Mouse (Mus musculus) stomach, embryonic 15.5 days (tissue): ENCODE results near the gene Fam19a2. TPM values are rescaled to one million over a fixed set of nuclear protein-coding genes. Genes with fewer than 3 reads are reported as not detected.

Experiments used
- ATAC-seq: fragments of 200-750 bp; cut with Nextera tagmentation; 2 replicates; pipeline ENCODE4 v1.8.0; 2017; ENCODE audit warnings: low read depth, moderate number of reproducible peaks, moderate TSS enrichment; ENCODE audit not compliant: insufficient read depth, low FRiP score
- H3K27ac ChIP-seq: fragments of 300-500 bp; sonication (generic); 2 replicates; pipeline ENCODE4 v1.5.1; 2015; ENCODE audit warnings: mild to moderate bottlenecking, inconsistent platforms
- H3K27me3 ChIP-seq: fragments of 300-500 bp; sonication (generic); replicated peaks from 2 replicates; pipeline ENCODE4 v1.6.1; 2015; ENCODE audit warnings: inconsistent platforms
- H3K36me3 ChIP-seq: fragments of 300-500 bp; sonication (generic); 2 replicates; pipeline ENCODE4 v1.6.1; 2015; ENCODE audit warnings: inconsistent platforms
- H3K4me1 ChIP-seq: fragments of 300-500 bp; sonication (generic); 2 replicates; pipeline ENCODE4 v1.6.1; 2015; ENCODE audit warnings: inconsistent platforms
- H3K4me2 ChIP-seq: fragments of 300-500 bp; sonication (generic); 2 replicates; pipeline ENCODE4 v1.6.1; 2015; ENCODE audit warnings: mild to moderate bottlenecking, inconsistent platforms
- H3K4me3 ChIP-seq: fragments of 300-500 bp; sonication (generic); replicated peaks from 2 replicates; pipeline ENCODE4 v1.5.1; 2015; ENCODE audit warnings: inconsistent platforms
- H3K9ac ChIP-seq: fragments of 300-500 bp; sonication (generic); 2 replicates; pipeline ENCODE4 v1.6.1; 2015; ENCODE audit warnings: inconsistent platforms
- H3K9me3 ChIP-seq: fragments of 300-500 bp; sonication (generic); 2 replicates; pipeline ENCODE4 v1.6.1; 2016; ENCODE audit warnings: inconsistent platforms
- WGBS: fragments of 180-500 bp; shearing (Covaris S2); methylation state at CpG from one replicate; pipeline ENCODE4 v1.1.7; 2015; 5-methylcytosine and 5-hydroxymethylcytosine counted together
- polyA plus RNA-seq: library from polyadenylated mRNA; unstranded; fragments of >200 nt; fragmentation: Nextera tagmentation; extraction: Ambion mirVana; gene quantifications from 2 replicates; pipeline ENCODE4 v1.2.1, GENCODE M21; 2015

The Fam19a2 gene
- polyA plus RNA-seq, 1 experiment from 2014 or later: 4.6 TPM

DNA sequence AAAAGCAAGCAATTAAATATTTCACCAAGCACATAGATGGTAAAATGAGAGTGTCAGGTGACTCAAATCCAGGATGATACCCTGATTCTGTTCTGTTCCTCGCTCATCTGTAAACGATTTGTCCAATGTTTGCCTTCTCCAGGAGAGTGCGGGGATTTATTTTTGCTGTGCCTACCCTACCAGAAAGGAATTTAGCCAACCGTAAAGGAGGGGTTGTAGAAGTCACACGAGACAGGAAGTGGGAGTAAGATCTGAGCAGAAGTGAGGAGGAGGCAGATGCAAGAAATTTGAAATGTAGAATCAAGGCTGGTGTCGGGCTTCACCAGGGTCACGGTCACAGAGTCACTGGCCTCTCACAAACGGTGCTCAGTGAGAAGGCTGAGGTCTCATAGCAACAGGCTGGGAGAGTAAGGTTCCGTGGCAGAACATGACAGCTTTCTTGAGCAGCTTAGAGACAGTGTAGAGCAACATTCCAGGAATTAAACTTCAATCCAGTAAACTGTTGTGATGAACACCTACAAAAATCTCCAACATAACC, 419.0 kb downstream of the Fam19a2 start:
- no peak for ATAC-seq
- H3K4me2 ChIP-seq: no peak overlapping the region
- H3K4me1 ChIP-seq: no peaks in the 10 kb centered on the region

DNA sequence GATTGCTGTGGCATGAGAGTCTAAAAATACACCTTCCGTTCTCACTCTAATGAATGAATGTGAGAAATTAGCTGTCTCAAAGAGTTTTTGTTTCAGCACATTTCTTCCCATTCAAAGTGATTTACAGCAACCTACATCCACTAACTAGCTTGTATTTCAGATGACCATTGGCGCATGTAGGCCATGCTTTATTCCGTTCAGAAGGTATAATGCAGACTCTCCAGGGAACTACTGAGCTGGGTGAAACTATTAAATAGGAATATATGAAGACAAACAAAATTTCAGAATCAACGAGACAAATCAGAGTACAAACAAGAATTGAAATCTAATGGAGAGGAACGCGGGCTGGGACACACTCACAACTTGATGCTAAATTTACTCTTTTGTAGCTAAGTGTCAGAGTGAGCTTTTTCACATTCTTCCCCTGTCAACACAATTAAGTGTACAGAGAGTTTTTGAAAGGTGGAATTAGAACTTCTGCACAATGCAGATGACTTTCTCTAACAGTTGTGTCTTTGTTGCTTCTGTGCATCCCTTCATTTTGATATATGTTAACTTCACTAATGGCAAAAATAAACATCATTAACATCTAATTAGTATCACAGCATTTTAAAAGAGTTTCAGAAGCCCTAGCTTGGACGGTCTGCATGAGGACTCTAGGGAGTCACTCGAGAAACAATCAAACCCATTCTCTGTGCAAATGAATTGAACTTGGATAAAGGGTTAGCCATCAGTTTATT, 428.6 kb downstream of the Fam19a2 start:
- no peaks in the 10 kb centered on the region for H3K27me3 ChIP-seq
- no peaks in the 10 kb centered on the region for H3K36me3 ChIP-seq
- H3K9me3 ChIP-seq: no peaks in the 10 kb centered on the region
- ATAC-seq: no peak
- H3K4me1 ChIP-seq: no peaks in the 10 kb centered on the region
- no peak overlapping the region for H3K4me3 ChIP-seq
- 80% methylated on average over 8 of the region's 8 CpGs for WGBS
- no peak overlapping the region for H3K27ac ChIP-seq
- no peak overlapping the region for H3K4me2 ChIP-seq
- no peak overlapping the region for H3K9ac ChIP-seq

More for the DNA sequence above, 419.0 kb downstream of the Fam19a2 start:
- Histone ChIP-seq H3K27ac (no peak overlapping the region), H3K4me3 (no peak overlapping the region), H3K9ac (no peak overlapping the region), H3K36me3 (no peaks in the 10 kb centered on the region), H3K9me3 (no peaks in the 10 kb centered on the region), H3K27me3 (no peaks in the 10 kb centered on the region)
- 55% methylated on average over 9 of the region's 9 CpGs for WGBS

DNA sequence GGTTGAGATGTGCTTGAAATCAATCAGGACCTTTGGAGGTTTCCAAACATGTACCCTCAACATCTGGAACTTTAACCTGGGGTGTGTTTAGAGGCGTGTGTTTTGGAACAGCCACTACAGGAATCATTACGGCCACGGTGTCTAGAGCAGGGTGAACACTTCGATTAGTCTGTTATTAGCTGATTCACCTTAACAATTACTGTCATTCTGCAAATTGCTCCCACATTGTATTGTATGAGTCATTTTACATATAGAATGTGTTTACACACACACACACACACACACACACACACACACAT, 429.1 kb downstream of the Fam19a2 start:
- no peak overlapping the region for H3K9ac ChIP-seq
- no peaks in the 10 kb centered on the region for H3K4me1 ChIP-seq
- no peak for ATAC-seq
- H3K4me3 ChIP-seq: no peak overlapping the region
- H3K27ac ChIP-seq: no peak overlapping the region
- no peak overlapping the region for H3K4me2 ChIP-seq
- WGBS: 92% methylated on average over 4 of the region's 4 CpGs
- H3K27me3 ChIP-seq: no peaks in the 10 kb centered on the region
- no peaks in the 10 kb centered on the region for H3K36me3 ChIP-seq
- H3K9me3 ChIP-seq: no peaks in the 10 kb centered on the region

DNA sequence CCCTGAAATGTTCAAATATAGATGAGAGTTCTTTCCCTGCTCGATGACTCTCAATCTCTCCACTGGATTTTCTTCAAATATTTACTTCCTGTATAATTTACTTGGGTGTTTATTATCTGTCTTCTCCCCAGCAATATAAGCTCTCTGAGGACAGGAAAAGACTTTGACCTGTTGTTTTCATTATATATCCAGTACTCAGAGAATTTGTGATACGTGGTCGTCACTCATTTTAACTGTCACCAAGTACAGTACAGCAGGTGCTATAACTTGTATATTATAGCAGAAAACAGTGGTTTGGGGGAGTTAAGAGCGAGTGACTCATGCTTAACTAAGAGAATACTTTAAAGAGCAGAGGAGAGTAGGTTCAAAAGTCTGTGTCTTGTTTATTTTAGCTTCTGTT, 438.8 kb downstream of the Fam19a2 start:
- no peaks in the 10 kb centered on the region for H3K36me3 ChIP-seq
- WGBS: 59% methylated on average over 4 of the region's 4 CpGs
- H3K27ac ChIP-seq: no peak overlapping the region
- no peaks in the 10 kb centered on the region for H3K27me3 ChIP-seq
- no peak overlapping the region for H3K4me3 ChIP-seq
- no peak for ATAC-seq
- H3K4me2 ChIP-seq: no peak overlapping the region
- no peaks in the 10 kb centered on the region for H3K4me1 ChIP-seq
- H3K9ac ChIP-seq: no peak overlapping the region
- H3K9me3 ChIP-seq: no peaks in the 10 kb centered on the region

DNA sequence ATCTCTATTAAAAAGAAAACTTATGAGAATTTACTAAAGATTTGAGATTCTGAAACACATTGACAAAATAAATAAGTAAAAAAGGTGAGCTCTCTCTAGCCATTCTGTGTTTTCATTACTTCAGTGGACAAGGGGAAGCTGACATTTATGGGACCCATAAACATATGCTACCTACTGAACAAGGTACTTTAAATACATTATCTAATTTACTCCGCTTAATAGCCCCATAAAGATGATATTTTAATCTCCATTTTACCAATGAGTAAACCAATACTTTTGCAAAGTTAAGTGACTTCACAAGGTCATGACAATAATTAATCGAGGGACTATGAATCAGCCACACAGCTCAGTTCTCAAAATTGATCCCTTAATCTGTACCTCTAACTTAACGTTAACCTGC, 443.2 kb downstream of the Fam19a2 start:
- ATAC-seq: no peak
- Histone ChIP-seq H3K9ac (no peak overlapping the region), H3K27ac (no peak overlapping the region), H3K4me2 (no peak overlapping the region), H3K4me3 (no peak overlapping the region), H3K36me3 (no peaks in the 10 kb centered on the region), H3K9me3 (no peaks in the 10 kb centered on the region), H3K27me3 (no peaks in the 10 kb centered on the region), H3K4me1 (no peaks in the 10 kb centered on the region)
- 75% methylated on average over 3 of the region's 3 CpGs for WGBS

DNA sequence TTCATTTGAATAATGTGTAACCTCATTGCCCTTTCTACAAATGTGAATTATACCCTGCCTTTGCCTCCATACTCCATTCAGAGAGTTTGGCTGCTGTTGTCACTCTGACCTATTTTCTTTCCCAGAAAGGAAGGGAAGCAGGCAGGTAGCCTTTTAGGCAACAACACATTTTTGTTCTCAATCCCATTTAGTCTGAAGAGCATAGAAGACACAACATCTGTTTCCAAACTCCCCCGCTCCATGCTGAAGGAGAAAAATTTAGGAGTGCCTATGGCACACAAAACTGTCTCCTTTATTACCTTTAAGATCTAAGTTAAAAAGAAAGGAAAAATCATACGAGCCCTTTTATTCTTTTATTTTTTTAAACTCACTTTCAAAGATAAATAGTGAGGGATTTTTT, 446.9 kb downstream of the Fam19a2 start:
- H3K4me1 ChIP-seq: no peaks in the 10 kb centered on the region
- no peak overlapping the region for H3K4me3 ChIP-seq
- WGBS: 72% methylated on average over 2 of the region's 2 CpGs
- H3K9me3 ChIP-seq: no peaks in the 10 kb centered on the region
- H3K9ac ChIP-seq: no peak overlapping the region
- no peaks in the 10 kb centered on the region for H3K27me3 ChIP-seq
- H3K27ac ChIP-seq: no peak overlapping the region
- no peak overlapping the region for H3K4me2 ChIP-seq
- ATAC-seq: no peak
- H3K36me3 ChIP-seq: no peaks in the 10 kb centered on the region

DNA sequence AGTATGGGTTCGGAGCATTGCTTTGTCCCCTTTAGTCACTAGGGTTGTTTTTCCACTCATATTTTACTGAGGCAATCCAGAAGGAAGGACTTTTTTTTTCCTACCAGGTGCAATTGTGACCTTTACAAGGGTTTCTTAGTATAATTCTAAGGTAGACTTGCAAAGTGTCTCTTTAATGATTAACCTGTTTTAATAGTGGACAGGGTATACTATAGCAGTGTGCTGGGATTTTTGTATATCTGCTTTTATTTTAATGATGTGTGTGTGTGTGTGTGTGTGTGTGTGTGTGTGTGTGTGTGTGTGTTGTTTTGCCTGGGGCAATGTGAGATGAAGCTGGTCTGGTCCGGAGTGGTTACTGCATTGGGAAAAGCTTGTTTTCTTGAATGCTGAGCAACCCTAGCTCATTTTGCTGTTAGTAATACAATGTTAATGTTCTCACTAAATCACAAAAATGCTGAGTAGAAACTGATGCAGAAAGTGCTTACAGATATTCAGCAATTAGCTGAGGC, 458.2 kb downstream of the Fam19a2 start:
- Histone ChIP-seq H3K9ac (no peak overlapping the region), H3K9me3 (no peaks in the 10 kb centered on the region), H3K36me3 (no peaks in the 10 kb centered on the region), H3K27me3 (no peaks in the 10 kb centered on the region), H3K4me1 (no peaks in the 10 kb centered on the region), H3K4me2 (no peak overlapping the region), H3K27ac (no peak overlapping the region), H3K4me3 (no peak overlapping the region)
- ATAC-seq: no peak
- WGBS: 82% methylated on average over 2 of the region's 2 CpGs

DNA sequence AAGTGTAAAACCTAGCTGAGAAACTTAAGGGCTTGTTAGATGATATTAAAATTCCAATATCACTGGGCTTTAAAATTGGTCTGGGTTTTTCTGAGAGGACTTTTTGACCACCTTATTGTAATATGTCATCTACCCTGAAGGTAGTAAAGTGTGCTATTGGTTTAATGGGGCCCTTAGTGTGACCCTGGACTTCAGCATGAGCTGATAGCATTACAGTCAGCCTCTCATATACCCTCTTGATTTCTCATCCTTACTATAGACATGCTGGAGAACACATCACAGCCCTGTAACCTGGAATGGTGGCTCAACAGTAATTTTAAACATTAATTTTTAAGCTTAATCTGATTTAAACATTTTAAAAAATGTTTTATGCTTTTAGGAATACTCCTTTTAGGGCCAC, 459.8 kb downstream of the Fam19a2 start:
- Histone ChIP-seq H3K27ac (no peak overlapping the region), H3K4me1 (no peaks in the 10 kb centered on the region), H3K4me2 (no peak overlapping the region), H3K4me3 (no peak overlapping the region), H3K9ac (no peak overlapping the region), H3K9me3 (no peaks in the 10 kb centered on the region), H3K36me3 (no peaks in the 10 kb centered on the region), H3K27me3 (no peaks in the 10 kb centered on the region)
- ATAC-seq: no peak

DNA sequence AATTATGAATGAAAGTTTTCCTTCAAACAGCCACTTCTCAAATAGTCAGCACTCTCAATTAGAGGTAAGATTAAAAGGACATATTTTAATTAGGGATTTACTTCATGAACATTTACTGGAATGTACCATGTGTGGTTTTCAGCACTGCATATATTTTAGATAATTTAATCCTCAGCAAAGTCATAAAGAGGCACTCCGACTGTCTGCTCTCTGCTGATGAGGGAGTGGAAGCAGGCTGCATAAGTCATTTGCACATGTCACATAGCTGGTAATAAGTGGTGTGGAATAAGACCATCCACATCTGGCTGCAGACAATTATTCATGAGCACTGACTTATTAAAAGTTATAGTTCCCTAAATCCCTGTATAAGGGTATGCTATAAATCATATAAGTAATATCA, 484.5 kb downstream of the Fam19a2 start:
- Histone ChIP-seq H3K4me3 (no peak overlapping the region), H3K36me3 (no peaks in the 10 kb centered on the region), H3K4me1 (no peaks in the 10 kb centered on the region), H3K9me3 (no peaks in the 10 kb centered on the region), H3K4me2 (no peak overlapping the region), H3K27ac (no peak overlapping the region), H3K27me3 (no peaks in the 10 kb centered on the region), H3K9ac (no peak overlapping the region)
- no peak for ATAC-seq
- WGBS: 47% methylated on average over 1 of the region's 1 CpGs

DNA sequence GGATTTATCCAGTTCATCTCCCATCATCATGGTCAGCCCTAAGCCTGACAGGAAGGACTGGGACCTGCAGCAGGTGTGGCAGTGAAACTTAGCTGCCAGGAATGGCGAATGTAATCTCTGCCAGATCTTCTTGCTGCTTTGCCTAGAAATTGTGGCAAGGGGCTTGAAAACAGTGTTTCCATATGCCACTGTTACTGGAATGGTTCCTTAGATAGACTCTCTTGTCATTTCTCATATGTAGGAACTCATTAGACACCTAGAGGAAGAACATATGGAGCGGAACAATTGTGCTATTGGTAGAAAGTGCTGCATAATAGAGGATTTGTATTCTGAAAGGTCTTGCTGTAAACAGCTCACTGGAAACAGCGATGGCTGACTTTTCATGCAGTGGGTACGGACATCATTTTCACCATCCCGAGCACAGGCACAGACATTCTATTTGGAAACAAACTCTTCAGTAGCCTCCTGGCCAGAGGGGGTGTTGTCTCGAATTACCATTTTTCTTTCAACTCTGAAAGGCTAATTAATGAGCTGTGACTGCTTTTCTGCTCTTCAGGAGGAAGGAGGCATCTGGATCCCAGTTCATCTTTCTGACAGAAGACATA, 488.0 kb downstream of the Fam19a2 start:
- WGBS: 58% methylated on average over 6 of the region's 6 CpGs
- Histone ChIP-seq H3K9ac (no peak overlapping the region), H3K36me3 (no peaks in the 10 kb centered on the region), H3K9me3 (no peaks in the 10 kb centered on the region), H3K27ac (no peak overlapping the region), H3K27me3 (no peaks in the 10 kb centered on the region), H3K4me3 (no peak overlapping the region), H3K4me2 (no peak overlapping the region), H3K4me1 (no peaks in the 10 kb centered on the region)
- ATAC-seq: no peak

DNA sequence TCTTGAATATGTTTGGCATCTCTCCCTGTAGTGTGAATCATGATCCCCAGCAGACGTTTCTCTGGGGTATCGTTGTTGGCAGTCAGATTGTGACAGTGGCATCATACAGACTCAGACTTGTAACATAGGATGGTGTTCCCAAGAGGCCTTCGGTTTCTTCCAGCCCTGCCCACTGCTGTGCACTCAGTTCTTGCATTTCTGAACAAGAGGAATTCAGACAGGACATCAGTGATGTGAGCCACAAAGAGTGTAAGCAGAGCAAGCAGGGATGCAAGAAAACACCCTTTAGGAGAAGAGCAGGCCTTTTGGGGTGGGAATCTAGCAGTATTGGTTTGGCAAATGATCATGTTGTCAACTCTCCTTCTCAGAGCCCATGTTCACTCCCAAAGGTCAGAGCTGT, 489.0 kb downstream of the Fam19a2 start:
- 79% methylated on average over 3 of the region's 3 CpGs for WGBS
- no peak overlapping the region for H3K9ac ChIP-seq
- no peak for ATAC-seq
- no peaks in the 10 kb centered on the region for H3K27me3 ChIP-seq
- H3K4me2 ChIP-seq: no peak overlapping the region
- no peak overlapping the region for H3K4me3 ChIP-seq
- no peaks in the 10 kb centered on the region for H3K36me3 ChIP-seq
- no peak overlapping the region for H3K27ac ChIP-seq
- no peaks in the 10 kb centered on the region for H3K9me3 ChIP-seq
- no peaks in the 10 kb centered on the region for H3K4me1 ChIP-seq

DNA sequence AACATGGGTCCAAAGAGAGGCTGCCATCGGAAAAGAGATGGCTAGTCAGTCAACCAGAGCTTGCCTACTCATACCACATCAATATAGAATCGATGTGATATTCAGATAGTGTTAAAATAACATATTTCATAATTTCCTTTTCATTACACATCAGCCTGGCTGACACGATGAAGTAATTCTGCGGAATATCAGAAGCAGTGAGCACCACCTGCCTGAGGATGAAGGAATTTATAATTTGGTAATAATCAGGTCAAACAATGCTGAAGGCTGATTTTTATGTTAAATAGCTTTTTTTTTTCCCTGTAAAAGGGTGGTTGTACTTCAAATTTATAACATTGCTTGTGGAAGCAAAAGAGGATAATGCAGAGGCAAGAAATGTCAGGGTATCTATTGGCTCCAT, 490.2 kb downstream of the Fam19a2 start:
- WGBS: 92% methylated on average over 4 of the region's 4 CpGs
- no peaks in the 10 kb centered on the region for H3K4me1 ChIP-seq
- no peak overlapping the region for H3K4me3 ChIP-seq
- ATAC-seq: no peak
- H3K9me3 ChIP-seq: no peaks in the 10 kb centered on the region
- no peak overlapping the region for H3K27ac ChIP-seq
- H3K9ac ChIP-seq: no peak overlapping the region
- H3K27me3 ChIP-seq: no peaks in the 10 kb centered on the region
- no peak overlapping the region for H3K4me2 ChIP-seq
- H3K36me3 ChIP-seq: no peaks in the 10 kb centered on the region
